ENCODE assay signal across 23 mouse cellular contexts in genomic region chr7:129936731-129937130, GRCm38 (mm10).
DNase-seq lines count a peak whose midpoint lies in the region; ATAC-seq and TF ChIP-seq lines count a peak whose summit lies in the region.
"Had no signal": no experiment of that assay in that cellular context is flagged by ENCODE, and none has a peak within 500 bp of the region (broad histone marks: within the 10 kb centered on the region; RNA-seq: fewer than 3 reads in every experiment).

No protein-coding gene starts in this region.

- no peaks in the 10 kb centered on the region for H3K27me3 ChIP-seq in intestine, embryonic 16.5 days (replicated peaks; ENCODE audit: control insufficient read depth, insufficient read depth, low read length)
- H3K27me3 ChIP-seq in intestine, postnatal 0 days (replicated peaks; ENCODE audit: control insufficient read depth, insufficient read depth, low read length), result no peaks in the 10 kb centered on the region
- H3K27me3 ChIP-seq in small intestine, adult 2 months (ENCODE audit: control insufficient read depth, insufficient read depth, low read length), result no peaks in the 10 kb centered on the region
- no peaks in the 10 kb centered on the region for H3K27me3 ChIP-seq in neural tube, embryonic 15.5 days (replicated peaks)
- H3K27me3 ChIP-seq: embryonic facial prominence, embryonic 12.5 days; forebrain, embryonic 13.5 days; forebrain, embryonic 15.5 days; Patski had no signal

- no peak for TF ChIP-seq POLR2A in small intestine, adult 2 months (IDR thresholded peaks at IDR 0.05; ENCODE audit: low read depth, low read length)

- no peak overlapping the region for H3K4me3 ChIP-seq in intestine, embryonic 16.5 days (ENCODE audit: low read length)
- no peak overlapping the region for H3K4me3 ChIP-seq in intestine, postnatal 0 days (ENCODE audit: low read depth, low read length)
- no peak overlapping the region for H3K4me3 ChIP-seq in small intestine, adult 2 months (ENCODE audit: low read depth, low read length)
- H3K4me3 ChIP-seq in neural tube, embryonic 15.5 days (replicated peaks), result no peak overlapping the region
- H3K4me3 ChIP-seq: embryonic facial prominence, embryonic 10.5 days; embryonic facial prominence, embryonic 12.5 days; forebrain, embryonic 13.5 days; forebrain, embryonic 15.5 days had no signal

- no peaks in the 10 kb centered on the region for H3K9me3 ChIP-seq in intestine, embryonic 16.5 days (ENCODE audit: control insufficient read depth, low read length)
- no peaks in the 10 kb centered on the region for H3K9me3 ChIP-seq in intestine, postnatal 0 days (ENCODE audit: control insufficient read depth)
- no peaks in the 10 kb centered on the region for H3K9me3 ChIP-seq in neural tube, embryonic 15.5 days (replicated peaks)
- H3K9me3 ChIP-seq: embryonic facial prominence, embryonic 10.5 days; embryonic facial prominence, embryonic 12.5 days; forebrain, embryonic 15.5 days had no signal

- no peak for TF ChIP-seq CTCF in intestine, postnatal 0 days (IDR thresholded peaks at IDR 0.05; ENCODE audit: low read depth)
- no peak for TF ChIP-seq CTCF in small intestine, adult 2 months (IDR thresholded peaks at IDR 0.05; ENCODE audit: extremely low read depth, insufficient read length, insufficient replicate concordance, low read depth, low read length)

- H3K4me2 ChIP-seq in intestine, embryonic 16.5 days (ENCODE audit: low read depth, low read length), result no peak overlapping the region
- no peak overlapping the region for H3K4me2 ChIP-seq in intestine, postnatal 0 days (replicated peaks; ENCODE audit: low read depth)
- no peak overlapping the region for H3K4me2 ChIP-seq in neural tube, embryonic 15.5 days
- H3K4me2 ChIP-seq: embryonic facial prominence, embryonic 12.5 days; forebrain, embryonic 13.5 days; forebrain, embryonic 15.5 days had no signal

- no peaks in the 10 kb centered on the region for H3K36me3 ChIP-seq in intestine, embryonic 16.5 days (ENCODE audit: control insufficient read depth, insufficient read depth, low read length)
- H3K36me3 ChIP-seq in intestine, postnatal 0 days (ENCODE audit: control insufficient read depth, insufficient read depth), result no peaks in the 10 kb centered on the region
- no peaks in the 10 kb centered on the region for H3K36me3 ChIP-seq in small intestine, adult 2 months (ENCODE audit: control insufficient read depth, insufficient read depth, low read length)
- no peaks in the 10 kb centered on the region for H3K36me3 ChIP-seq in neural tube, embryonic 15.5 days
- H3K36me3 ChIP-seq: embryonic facial prominence, embryonic 10.5 days; embryonic facial prominence, embryonic 12.5 days; forebrain, embryonic 15.5 days; G1E had no signal

- ATAC-seq in intestine, embryonic 16.5 days, result no peak
- no peak for ATAC-seq in intestine, postnatal 0 days
- no peak for ATAC-seq in neural tube, embryonic 15.5 days (ENCODE audit: low FRiP score)
- ATAC-seq: activated CD4-positive, CD25-positive, alpha-beta regulatory T cell, adult 4 months; CD4-positive, CD25-positive, alpha-beta regulatory T cell, adult 4 months; forebrain, embryonic 13.5 days; forebrain, embryonic 15.5 days; forebrain, postnatal 0 days; Patski had no signal

- peaks cover 6% of the 10 kb centered on the region; the same call in 1 of the 2 replicates for H3K4me1 ChIP-seq in intestine, embryonic 16.5 days (ENCODE audit: control insufficient read depth, insufficient read depth, low read length)
- H3K4me1 ChIP-seq in intestine, postnatal 0 days (replicated peaks; ENCODE audit: control insufficient read depth, insufficient read depth, low read length), result no peaks in the 10 kb centered on the region
- peaks cover 7% of the 10 kb centered on the region; the same call in 1 of the 2 replicates for H3K4me1 ChIP-seq in small intestine, adult 2 months (ENCODE audit: control insufficient read depth, insufficient read depth, insufficient read length, low read length)
- H3K4me1 ChIP-seq in neural tube, embryonic 15.5 days, result no peaks in the 10 kb centered on the region
- H3K4me1 ChIP-seq: forebrain, embryonic 13.5 days; forebrain, embryonic 15.5 days had no signal

- H3K27ac ChIP-seq in intestine, embryonic 16.5 days (ENCODE audit: low read length), result peak overlapping the region; percentile 1; the same call in 1 of the 2 replicates
- H3K27ac ChIP-seq in intestine, postnatal 0 days (ENCODE audit: low read depth, low read length), result no peak overlapping the region
- H3K27ac ChIP-seq in small intestine, adult 2 months (ENCODE audit: insufficient read depth, low read depth, low read length), result peak overlapping the region; percentile 58
- no peak overlapping the region for H3K27ac ChIP-seq in neural tube, embryonic 15.5 days (replicated peaks)
- H3K27ac ChIP-seq: embryonic facial prominence, embryonic 10.5 days; embryonic facial prominence, embryonic 12.5 days; forebrain, embryonic 13.5 days; forebrain, embryonic 15.5 days had no signal

- no peak overlapping the region for H3K9ac ChIP-seq in intestine, embryonic 16.5 days (ENCODE audit: low read depth, low read length)
- H3K9ac ChIP-seq in intestine, postnatal 0 days (ENCODE audit: low read depth, low read length), result no peak overlapping the region
- no peak overlapping the region for H3K9ac ChIP-seq in neural tube, embryonic 15.5 days (replicated peaks)
- H3K9ac ChIP-seq: embryonic facial prominence, embryonic 12.5 days; forebrain, embryonic 13.5 days; forebrain, embryonic 15.5 days; forebrain, postnatal 0 days had no signal

- 80% methylated on average over 6 of the region's 6 CpGs for WGBS in intestine, embryonic 16.5 days
- 78% methylated on average over 6 of the region's 6 CpGs for WGBS in intestine, postnatal 0 days
- WGBS in small intestine, adult 2 months, result 66% methylated on average over 6 of the region's 6 CpGs
- whole genome bisulfite sequencing in neural tube, embryonic 15.5 days, result 83% methylated on average over 6 of the region's 6 CpGs

- peak; percentile 2 for DNase-seq in 3T3-L1 (ENCODE audit: low read depth, low spot score)
- DNase-seq: adrenal gland, adult 8-10 months; adrenal gland, postnatal 14 days; adrenal gland, postnatal 36 days; B cell, adult 2 months; cerebellum, adult 11-12 months; cerebellum, adult 2 months; cerebellum, adult 9-10 months; cerebellum, postnatal 10 days; cerebellum, postnatal 25 days; forebrain, postnatal 0 days had no signal

Comparison
In these comparisons a context has a peak if more than half of its experiments do, and no peak if none do; other contexts are left out.
1. H3K27ac ChIP-seq: peak in intestine, embryonic 16.5 days (single experiment) and small intestine, adult 2 months (single experiment); none in intestine, postnatal 0 days (single experiment) and neural tube, embryonic 15.5 days (single experiment).